8 mouse cellular contexts compared by ENCODE assay signal in the genomic region with DNA sequence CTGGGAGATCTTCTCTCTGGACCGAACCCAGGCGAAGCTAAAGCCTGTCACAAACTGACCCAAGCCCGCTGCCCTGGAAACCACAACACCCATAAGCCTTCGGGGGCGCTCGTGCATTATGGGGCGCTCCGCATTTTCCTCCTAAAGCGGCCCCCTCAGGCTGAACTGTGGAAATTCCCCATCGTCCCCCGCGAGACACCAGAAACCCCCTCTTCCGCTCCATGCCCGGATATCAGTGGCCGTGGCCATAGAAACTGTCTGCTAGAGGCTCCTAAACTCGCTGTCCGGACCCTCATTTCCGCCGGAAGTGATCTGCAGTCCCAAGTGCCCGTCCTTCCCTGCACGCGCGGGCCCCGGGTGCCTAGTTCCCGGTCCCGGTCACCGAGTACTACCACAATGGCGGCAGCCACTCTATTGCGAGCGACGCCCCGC. TPM values are rescaled to one million over a fixed set of nuclear protein-coding genes. Genes with fewer than 3 reads are reported as not detected.
DNase-seq lines count a peak whose midpoint lies in the region; ATAC-seq lines count a peak whose summit lies in the region.

A gene (plus strand): TSS at position 310 of the 432 bp plus-strand sequence.

- peak; percentile 96 for ATAC-seq in frontal cortex, adult (ENCODE audit: low TSS enrichment)

- under 1% methylated on average over 32 of the region's 32 CpGs for WGBS in hindbrain, embryonic 10.5 days

- H3K4me3 ChIP-seq in hindbrain, embryonic 10.5 days = peak within 1 kb of the TSS; percentile 78

- H3K27ac ChIP-seq in hindbrain, embryonic 10.5 days = peak within 1 kb of the TSS; percentile 86

- H3K9me3 ChIP-seq in hindbrain, embryonic 10.5 days = no peaks in the 10 kb centered on the region

- H3K27me3 ChIP-seq in hindbrain, embryonic 10.5 days (ENCODE audit: insufficient read depth, poor library complexity, severe bottlenecking) = no peaks in the 10 kb centered on the region

- peaks cover 37% of the 10 kb centered on the region for H3K36me3 ChIP-seq in hindbrain, embryonic 10.5 days

- peaks cover 25% of the 10 kb centered on the region for H3K4me1 ChIP-seq in hindbrain, embryonic 10.5 days (replicated peaks)

- peak; percentile 98 for DNase-seq in MEL-GATA-1-ER (ENCODE audit: extremely low read depth, low read depth)
- peak; percentile 96 for DNase-seq in cerebellum, adult 8-10 months
- peak; percentile 98 for DNase-seq in hindbrain, embryonic 10.5 days (ENCODE audit: low spot score)
- DNase-seq in layer of hippocampus, postnatal 10 days (ENCODE audit: low spot score in 2 of 2) = peak; percentile 94 to 95
- DNase-seq in lung, postnatal 10 days = peak; percentile 98
- DNase-seq in ovary, postnatal 36 days (ENCODE audit: low spot score) = peak; percentile 91
- DNase-seq in thymus, postnatal 25 days = peak; percentile 93

RNA-seq across cellular contexts. Expression of the gene that starts here (rescaled TPM):
- 156 and 169 TPM in 2 replicates for polyA plus RNA-seq in hindbrain, embryonic 10.5 days (2016; fragmentation: Nextera tagmentation; extraction: Ambion mirVana)
- 100 to 1,000 TPM in 1 of 2 experiments, 10 to 100 TPM in 1; 88.2 to 106 TPM for total RNA-seq in layer of hippocampus, postnatal 10 days (2021)

Comparison
In these comparisons a context has a peak if more than half of its experiments do, and no peak if none do; other contexts are left out.
1. Peak in every context shown above with its lines: DNase-seq, ATAC-seq, H3K4me3 ChIP-seq and H3K27ac ChIP-seq.